Mouse (Mus musculus) brain, adult 2 months (tissue): ENCODE data around the gene 1700016K19Rik.
A peak's percentile ranks its signal among the peaks of the same experiment; 100 is the strongest.
"Not testable (repeated sequence)": the region's sequence is repeated elsewhere in the genome, so short reads cannot be mapped to it uniquely, and the experiment has no call there.

ENCODE experiments used
- DNase-seq: peaks from one replicate; pipeline ENCODE4 v3.0.0; 2011; ENCODE audit warnings: low read depth, low spot score

The 1700016K19Rik gene

DNA sequence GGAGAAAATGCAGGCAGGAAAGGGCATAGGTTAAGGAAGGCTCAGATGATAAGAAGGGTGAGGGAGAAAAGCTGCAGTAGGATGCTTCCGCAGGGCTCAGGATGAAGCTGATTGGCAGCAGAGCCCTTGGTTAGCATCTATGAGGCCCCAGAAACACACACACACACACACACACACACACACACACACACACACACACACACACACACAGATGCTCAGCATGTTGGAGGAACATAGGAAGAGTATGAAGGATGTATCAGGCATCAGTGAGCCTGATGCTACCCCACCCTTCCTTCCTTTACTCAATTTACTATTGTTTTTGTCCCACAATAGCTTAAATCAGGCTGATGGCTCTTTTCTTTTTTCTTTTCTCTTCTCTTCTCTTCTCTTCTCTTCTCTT is 15.1 kb upstream of the 1700016K19Rik start:
- DNase-seq: no peak

DNA sequence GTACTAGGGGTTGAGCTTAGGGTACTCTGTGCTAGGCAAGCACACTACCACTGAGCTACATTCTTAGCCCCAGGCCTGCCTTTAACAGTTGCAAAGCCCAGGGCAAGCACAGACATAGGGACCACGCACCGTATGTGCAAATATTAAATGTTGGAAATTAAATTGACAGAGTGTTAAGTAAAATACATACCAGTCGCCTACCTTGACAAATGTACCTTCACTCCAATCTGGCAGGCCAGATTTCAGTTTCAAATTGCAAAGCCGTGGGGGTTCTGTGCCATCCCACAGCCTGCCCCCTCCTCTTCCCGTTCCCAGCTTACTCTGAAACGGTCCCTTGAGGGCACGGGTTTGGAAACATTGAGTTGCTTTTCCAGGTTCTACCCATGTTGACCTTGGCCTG is 13.8 kb upstream of the 1700016K19Rik start:
- DNase-seq: no peak

DNA sequence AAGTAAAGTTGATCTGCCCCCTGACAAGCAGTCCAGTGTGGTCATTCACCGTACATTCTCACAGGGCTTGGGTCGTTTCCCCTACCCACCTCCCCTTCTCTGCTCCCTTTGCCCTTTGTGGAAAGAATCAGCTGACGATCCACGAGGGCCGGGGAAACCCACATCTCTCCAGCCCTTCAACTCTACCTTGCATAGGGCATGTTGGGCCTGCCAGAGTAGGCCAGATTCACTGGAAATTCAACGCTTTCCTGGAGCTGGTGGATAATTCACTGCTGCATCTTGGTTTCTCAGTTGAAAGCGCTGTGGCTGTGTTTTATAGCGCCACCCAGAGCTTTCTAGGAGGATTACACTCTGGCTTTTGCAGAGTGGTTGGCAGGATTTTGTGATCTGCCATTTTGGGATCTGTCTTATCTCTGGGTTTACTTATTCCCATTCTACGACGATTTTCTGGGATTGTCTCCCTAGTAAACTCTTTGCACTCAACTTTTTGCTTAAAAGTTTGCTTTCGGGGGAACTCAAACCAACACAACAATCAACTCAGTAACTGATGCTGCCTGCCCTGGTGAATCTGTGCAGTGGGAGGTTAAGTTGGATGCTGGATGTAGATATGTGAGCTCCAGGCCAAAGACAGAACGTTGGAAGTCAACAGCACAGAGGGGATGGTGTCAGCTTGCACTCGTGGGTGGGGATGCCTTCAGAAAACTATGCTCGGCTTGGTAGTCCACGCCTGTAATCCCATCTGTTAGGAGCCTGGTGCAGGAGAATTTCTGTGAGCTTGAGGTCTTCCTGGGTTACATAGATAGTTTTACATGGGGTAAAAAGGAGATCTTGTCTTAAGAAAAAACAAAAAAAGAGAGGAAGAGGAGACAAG is 8.5 kb upstream of the 1700016K19Rik start:
- DNase-seq: peak; percentile 16

DNA sequence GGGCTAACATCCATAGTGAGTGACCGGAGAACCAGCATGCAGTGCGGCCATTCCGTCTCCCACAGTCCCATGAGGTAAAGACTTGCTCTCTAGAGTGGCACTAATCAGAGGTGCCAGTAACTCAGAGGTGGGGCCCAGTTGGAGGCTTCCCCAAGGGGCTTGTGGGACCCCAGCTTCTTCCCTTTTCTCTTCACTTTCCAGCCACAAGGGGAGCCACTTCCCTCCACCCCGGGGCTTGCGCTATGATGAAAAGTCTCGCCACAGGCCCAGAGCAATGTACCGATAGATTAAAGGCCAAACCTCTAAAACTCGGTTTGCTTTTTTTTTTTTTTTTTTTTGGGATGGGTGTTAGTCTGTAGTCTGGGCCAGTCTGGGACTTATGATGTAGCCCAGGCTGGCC is 7.8 kb upstream of the 1700016K19Rik start:
- DNase-seq: no peak

DNA sequence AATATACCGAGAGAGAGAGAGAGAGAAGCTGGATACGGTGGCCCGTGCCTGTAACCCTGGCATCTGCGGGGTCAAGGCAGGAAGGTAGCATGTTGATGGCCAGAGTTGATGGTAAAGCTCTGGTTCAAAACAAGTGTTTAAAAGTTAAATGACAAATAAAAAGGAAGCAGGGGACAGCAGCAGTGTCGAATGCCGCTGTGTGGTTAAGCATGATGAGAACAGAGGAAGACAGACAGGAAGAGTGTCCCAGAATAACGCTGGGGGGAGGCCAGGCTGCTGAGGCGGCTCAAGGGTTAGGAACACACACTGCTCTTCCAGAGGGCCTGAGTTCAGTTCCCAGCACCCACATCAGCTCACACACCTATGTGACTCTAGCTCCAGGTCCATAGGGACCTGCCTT is 7.2 kb upstream of the 1700016K19Rik start:
- DNase-seq: no peak

DNA sequence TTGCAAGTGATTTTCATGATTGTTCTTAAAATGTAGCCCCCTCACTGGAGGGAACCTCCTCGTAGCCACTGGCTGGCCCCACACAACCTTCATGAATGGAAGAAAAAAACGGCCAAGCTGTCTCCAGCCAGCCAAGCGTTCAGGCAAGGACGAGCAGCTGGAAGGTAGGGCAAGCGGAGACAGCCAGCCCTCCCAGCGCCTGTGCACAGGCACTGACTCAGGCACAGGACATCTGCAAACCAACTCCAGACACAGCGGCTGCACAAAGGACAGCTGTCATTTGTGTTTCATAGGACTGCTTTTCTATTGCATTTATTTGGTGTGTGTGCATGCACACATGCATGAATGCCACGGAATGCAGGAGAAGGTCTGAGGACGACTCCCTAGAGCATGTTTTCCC is 5.4 kb upstream of the 1700016K19Rik start:
- DNase-seq: peak; percentile 8

DNA sequence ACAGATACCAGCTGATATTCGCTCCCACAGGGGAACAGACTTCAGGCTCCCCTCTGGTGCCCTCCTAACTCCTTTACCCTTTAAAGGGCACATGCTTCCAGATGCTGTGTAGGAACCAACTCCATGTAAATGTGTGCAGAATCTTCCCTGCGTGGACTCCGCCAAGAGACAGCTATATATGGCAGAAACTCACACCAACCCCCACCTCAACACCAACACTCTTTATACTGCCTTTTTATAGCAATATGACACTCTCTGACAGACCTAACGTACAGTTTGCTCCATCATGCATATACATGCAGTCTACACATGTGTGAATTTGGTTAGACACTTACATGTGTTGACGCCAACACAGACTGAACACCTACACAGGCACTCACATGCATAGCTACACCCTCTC is 989 bp downstream of the 1700016K19Rik start:
- peak; percentile 59 for DNase-seq

DNA sequence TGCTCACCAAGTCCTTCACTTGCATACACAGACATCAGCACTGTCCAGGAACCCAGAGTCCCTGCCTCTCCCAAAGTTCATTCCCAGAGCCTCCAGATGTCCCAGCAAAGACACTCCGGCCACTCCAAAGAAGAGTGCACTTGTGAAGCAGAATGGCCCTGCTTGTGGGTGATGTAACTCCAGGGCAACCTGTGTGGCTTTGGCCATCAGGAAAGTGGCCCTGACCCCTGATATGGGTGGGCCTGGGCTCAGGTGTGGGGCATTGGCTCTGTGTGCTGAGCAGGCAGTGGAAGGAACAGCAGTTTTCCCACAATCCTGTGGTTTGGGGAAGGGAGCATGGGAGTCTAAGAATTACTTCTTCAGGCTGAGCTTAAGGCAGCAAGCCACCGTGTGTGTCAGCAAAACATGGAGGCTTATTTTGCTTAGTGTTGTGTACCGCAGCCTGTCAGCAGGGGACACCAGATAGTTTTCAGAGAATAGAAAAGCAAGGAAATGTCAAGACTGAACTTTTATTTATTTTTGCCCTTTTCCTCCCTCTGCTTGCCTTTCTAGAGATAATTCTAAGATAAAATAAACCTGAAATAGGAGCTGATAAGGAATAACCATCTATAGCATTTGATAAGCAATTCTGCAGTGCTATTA is 1.6 kb downstream of the 1700016K19Rik start:
- peak; percentile 45 for DNase-seq

DNA sequence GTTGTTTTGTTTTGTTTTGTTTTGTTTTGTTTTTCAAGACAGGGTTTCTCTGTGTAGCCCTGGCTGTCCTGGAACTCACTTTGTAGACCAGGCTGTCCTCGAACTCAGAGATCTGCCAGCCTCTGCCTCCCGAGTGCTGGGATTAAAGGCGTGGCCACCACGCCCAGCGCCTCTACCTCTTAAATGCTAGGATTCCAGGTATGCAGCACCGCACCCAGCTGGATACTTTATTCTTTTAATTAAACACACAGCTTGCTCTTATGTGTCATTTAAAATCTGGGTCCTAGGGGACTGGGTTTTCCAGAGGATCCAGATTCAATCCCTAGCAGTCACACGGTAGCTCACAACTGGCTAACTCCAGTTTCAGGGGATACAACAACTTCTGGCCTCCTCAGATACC is 4.6 kb downstream of the 1700016K19Rik start:
- DNase-seq: not testable (repeated sequence)

DNA sequence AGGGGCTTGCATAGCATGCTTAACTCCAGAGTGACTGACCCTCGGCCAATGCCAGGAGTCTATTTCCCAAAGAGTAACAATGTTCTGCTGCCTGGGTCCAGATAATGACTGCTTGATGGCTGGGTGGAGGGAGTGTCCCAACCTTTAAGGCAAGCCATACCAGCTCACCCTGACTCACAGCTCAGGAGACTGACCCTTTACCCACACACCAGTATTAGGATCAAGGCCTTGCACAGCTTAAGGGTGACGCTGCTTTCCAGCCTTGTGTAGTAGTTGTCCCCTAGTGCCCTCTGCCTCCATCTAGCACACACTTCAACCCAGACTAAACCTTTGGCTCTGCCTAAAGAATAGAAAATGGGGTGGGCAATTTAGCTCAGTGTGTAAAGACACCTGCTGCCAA is 8.4 kb downstream of the 1700016K19Rik start:
- DNase-seq: no peak

DNA sequence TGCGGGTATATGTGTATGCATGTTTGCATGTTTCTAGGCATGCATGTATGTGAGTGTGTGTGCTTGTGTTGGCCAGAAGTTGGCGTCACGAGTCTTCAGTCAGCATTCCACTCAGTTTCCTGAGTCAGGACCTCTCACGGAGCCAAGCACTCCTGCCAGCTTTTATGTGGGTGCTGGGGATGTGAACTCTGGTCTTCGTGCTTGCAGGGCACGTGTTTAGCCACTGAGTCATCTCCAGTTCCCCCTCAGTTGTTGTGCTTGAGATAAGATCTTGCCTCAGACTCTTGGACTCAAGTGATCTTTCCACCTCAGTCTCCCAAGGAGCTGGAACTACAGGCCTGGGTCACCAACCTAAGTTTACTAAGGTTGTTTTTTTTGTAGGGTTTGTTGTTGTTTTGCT is 9.4 kb downstream of the 1700016K19Rik start:
- no peak for DNase-seq

DNA sequence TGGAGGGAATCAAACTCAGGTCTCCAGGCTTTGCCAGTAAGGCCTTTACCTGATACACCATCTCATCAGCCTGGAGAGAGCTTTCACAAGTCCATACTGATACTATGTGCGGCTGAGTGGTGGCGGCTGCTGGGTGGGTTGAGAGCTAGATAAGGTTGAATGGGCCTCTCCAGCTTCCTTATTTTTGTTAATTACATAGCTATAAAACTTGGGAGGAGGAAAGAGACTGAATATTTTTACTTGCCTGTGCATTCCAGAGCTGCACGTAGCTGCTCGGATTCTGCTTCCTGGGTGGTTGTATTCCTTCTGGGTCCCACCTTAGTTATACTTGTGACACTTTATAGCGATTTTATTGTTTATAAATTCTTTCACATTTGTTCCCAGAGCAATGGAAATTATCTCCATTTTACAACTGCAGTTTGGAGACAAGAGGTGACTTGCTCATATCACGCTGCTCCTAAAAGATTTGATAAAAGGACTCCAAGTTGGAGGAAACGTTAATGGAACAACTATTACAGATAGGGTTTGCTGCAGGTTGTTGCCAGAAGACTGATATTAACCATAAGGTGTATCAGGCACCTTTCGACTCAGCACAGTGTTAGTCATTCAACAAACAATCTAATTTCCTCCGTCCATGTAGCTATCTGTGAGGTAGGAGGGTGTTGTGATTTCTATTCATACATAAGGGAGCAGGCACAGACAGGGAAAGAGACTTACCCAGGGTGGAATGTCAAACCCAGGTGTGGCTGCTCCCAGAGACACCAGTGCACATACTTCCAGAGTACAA is 11.3 kb downstream of the 1700016K19Rik start:
- no peak for DNase-seq

DNA sequence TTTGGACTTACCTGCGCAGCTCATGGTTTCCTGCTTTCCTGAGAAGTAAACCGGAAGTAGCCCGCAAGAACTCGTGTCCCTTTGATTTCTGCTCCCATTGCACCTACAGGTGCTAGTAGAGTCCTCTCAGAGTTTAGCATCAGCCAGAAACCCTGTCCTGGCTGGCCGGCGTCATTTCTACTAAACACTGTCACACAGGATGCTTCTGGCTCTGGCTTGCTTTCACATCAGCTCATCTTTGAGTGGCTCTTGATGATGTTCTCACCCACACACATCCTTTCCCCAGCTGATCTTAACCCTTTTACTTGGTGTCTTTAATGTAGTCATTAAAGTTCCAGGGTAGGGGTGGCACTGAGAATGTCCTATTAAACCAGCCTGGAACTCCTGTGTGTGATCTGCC is 15.5 kb downstream of the 1700016K19Rik start:
- DNase-seq: no peak

DNA sequence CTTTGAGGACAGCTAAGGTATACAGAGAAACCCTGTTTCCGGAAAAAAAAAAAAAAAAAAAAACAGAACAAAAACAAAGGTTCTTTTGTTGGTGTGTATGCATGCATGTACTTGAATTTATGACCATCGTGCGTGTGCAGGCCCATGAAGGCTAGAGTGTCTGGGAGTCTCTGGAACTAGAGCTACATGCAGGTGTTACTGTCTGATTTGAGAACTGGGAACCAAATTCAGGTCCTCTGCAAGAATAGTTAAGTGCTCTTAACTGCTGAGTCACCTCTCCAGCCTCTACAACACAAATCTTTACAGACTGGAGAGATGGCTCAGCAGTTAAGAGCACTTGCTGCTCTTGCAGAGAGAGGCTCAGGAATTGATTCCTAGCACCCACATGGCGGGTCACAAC is 16.1 kb downstream of the 1700016K19Rik start:
- no peak for DNase-seq

DNA sequence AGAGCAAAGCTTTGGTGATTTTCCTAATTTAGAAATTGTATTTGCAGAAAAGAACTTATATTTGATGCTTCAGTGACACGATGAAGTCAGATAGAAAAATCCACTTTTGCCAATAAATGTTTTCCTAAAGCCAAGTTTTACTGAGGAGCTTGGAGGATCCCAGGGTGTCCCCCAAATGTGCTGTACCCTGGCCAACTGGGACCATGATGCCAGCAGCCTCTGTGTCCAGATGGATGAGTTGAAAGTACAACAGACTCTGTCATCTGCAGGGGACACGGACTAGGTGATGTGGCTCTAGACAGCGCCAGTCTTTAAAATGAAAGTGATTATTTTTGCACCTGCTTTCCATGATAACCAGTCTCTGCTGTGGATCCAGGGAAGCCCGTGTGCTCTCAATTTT is 20.2 kb downstream of the 1700016K19Rik start:
- DNase-seq: no peak

DNA sequence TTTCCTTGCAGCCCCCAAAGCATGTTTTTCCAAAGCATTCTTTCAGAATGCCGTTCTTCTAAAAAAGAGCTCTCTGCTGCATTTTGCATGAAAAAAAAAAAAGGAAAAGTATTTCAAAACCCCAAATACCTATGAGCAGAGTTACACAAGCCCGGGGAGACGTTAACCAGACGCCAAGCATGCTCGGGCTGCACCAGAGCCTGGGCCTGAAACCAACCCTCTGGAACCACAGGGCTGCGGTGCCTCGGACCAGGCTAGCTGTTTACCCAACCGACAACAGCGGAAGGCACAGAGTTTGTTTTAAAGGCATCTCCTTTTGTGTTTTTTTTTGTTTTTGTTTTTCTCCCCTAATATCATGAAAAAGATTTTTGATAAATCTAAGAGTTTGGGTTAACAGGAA is 21.2 kb downstream of the 1700016K19Rik start:
- no peak for DNase-seq

DNA sequence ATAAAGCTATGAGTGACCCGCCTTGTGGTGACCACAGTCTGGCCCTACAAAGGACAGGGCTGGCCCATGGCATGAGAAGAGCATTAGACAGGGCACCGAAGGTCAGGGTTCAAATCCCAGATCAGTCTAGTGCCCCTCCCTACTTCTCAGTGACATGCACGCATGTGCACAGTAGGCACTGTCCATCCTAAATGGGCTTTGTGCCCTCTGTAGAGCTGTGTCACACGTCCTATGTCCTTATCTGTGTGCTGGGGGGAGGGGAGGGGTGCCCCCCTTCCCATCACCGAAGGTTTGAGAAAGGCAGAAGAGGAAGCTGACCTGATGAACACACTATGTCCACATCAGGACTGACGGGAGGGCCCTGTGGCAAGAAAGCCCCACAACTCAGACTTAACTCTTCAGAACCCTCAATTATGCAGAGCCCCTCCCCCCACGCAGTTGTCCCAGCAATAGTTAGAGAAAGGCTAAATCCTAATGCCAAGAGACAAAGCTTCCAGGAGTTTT is 25.4 kb downstream of the 1700016K19Rik start:
- no peak for DNase-seq

DNA sequence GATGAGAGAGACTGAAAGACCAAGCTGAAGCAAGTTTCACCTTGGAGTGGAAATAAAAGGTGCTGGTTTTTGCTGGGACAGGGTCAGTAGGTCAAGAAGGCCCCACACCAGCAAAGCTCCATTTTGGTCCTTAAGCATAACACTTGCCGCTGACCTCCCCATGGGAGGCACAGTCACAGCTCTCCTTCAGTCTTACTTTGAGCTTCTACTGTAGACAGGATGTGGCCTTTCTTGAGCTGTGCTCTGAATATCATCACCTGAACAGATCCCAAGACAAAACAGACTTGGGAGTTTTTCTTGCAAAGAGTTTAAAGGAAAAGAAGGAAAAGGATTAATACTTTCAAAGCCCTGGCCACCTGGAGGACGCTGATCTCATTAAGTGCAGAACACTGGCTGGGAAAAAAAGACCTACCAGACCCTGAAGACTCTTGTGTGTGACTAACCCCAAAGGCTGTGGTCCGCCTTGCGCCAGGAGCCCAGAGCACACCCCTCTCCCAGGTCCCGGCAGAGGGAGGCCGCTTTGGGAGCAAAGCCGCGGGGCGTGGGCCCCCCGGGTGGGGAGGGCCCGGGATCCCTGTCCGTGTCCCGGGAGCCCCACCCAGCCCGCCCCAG is 26.9 kb downstream of the 1700016K19Rik start:
- no peak for DNase-seq

DNA sequence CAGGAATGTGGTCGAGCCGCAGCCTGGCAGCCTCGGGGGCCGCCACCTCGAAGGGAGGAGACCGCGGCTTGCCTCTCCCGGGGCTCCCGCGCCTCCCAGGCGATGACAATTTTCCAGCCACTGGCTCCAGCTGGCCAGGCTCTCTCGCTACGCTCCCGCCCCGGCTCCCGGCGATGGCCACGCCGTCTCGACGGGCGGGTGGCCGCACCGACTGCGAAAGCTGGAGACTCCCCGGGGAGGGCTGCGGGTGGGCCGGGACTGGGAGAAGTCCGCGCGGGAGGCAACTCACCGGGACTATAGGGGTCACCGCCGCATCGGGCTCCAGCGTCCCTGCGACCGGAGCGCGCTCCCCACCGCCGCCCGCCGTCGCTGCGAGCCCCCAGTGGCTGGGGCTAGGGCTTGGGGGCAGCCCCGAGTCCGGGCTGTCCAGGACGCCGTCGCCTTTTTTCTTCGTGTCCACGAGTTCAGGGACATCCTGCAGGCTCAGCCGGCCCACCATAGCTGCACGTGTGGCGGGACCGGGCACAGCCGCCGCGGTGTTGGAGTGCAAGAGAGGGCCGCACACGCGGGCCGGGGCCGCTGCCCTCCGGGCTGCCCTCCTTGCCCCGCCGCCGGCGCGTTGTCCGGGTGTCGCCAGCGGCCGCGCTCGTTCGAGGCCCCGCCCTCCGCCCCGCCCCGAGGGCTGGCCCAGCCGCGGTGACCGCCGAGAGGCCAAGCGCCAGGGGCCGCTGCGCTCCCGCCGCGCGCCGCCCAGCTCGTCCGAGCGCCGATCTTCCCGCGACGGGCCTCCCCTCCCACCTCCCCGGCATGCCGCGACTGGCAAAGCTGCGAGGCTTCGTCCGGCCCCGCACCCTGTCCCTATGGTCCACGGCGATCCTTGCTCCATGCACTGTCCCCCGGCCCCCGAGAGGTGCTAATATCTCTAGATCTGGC is 27.7 kb downstream of the 1700016K19Rik start, which contains the start of gene Rflnb:
TSS of gene Rflnb (minus strand) at position 644 of the 933 bp plus-strand sequence.
- peak; percentile 80 for DNase-seq

DNA sequence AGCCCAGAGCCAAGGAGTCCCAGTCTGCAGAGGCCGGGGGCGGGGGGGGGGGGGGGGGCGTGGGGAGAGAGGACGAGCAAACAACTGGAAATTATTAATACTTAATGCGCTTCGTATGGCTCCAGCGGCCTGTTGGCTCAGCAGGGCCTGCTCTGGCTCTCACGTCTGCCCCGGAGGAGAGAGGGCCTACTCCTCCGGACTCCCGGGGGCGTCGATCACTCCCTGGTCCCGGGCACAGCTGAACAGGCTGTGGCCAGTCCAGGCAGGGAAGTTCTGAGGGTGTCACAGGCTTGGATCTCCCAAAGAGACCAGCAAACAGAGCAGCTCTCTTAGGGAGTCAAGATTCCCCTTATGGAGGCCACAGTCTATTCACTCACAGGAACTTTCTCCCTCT is 28.4 kb downstream of the 1700016K19Rik start:
- no peak for DNase-seq

DNA sequence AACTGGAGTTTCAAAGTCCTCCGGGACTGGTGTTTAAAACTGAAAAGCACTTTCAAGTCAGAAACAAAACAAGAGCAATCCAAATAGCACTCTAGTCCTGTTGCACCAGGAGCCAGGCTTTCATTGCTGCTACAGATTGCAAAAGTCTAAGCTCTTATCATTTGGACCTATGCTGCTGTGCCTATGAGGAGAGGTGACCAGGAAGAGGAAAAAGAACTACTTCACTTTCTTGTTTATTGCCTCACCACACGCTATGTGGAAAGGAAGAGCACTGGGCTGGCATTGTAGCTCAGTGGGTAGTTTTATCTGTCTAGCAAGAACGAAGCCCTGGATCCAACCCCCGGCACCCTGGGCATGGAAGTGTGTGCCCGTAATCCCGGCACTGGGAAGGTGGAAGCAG is 33.6 kb downstream of the 1700016K19Rik start:
- DNase-seq: no peak
